Mouse (Mus musculus) thymus, adult 2 months (tissue): ENCODE data around the gene Ttc8.

Source experiments
- CTCF ChIP-seq: fragments of 200-500 bp; IDR thresholded peaks from 2 replicates; pipeline ENCODE4 v1.5.1; 2012; ENCODE audit warnings: mild to moderate bottlenecking, control low read depth, low read length, moderate library complexity, borderline replicate concordance; ENCODE audit not compliant: control insufficient read depth, poor library complexity, insufficient read depth; ENCODE audit errors: extremely low read depth
- POLR2A ChIP-seq: fragments of 200-500 bp; IDR thresholded peaks from 2 replicates; pipeline ENCODE4 v1.6.1; 2012; ENCODE audit warnings: mild to moderate bottlenecking, low read length, control low read depth, moderate library complexity; ENCODE audit not compliant: control insufficient read depth, poor library complexity, insufficient read depth; ENCODE audit errors: extremely low read depth

- TF ChIP-seq POLR2A: no peak
- TF ChIP-seq CTCF: no peak
Measured at GRCm38 (mm10) chr12:99008786-99009185, 88.4 kb downstream of the Ttc8 start.
